Mouse (Mus musculus): ENCODE measurements around the gene Pde10a.

DNA sequence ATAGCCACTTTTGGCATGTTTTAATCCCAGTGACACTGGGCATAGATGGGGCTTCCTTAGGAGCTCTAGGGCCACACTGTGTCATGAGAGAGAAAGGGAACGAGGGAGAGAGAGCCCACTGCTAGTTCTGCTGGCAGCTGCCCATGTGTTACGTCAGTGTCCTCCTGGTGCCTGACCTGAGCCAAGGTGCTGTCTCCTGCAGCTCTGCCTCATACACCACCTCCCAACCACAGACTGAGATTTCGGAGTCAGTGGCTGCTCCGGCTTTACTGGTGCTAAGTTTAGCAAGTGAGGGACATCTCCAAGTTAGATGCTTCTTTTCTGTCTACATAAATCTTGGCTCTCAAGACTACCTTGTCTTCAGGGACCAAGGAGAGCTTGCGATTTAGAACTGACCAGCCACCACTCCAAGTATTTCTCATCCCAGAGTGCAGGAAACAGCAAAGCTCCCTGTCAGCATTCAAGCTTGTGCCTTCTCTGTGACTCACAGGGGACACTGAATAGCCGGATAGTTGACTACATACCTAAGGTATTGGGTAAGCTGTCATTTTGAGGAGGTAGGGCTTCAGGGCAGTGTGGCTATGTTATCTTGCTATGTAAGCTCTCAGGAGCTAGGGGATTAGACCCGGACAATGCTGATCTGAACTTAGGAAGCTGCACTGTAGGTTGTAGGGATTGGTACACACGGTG lies 27.3 kb downstream of the Pde10a start:
- no peak for TF ChIP-seq GATA1 (IDR thresholded peaks at IDR 0.05; ENCODE audit: borderline replicate concordance, low read length)
- TF ChIP-seq FLI1 (IDR thresholded peaks at IDR 0.05; ENCODE audit: low read length), result no peak

All from megakaryocyte, embryonic 14.5 days (primary cell).